Mouse (Mus musculus): ENCODE measurements around the gene Mxd3. TPM values are rescaled to one million over a fixed set of nuclear protein-coding genes. Genes with fewer than 3 reads are reported as not detected.

Mxd3 gene
- polyA plus RNA-seq, 1 experiment from 2014 or later, result 7.6 TPM

DNA sequence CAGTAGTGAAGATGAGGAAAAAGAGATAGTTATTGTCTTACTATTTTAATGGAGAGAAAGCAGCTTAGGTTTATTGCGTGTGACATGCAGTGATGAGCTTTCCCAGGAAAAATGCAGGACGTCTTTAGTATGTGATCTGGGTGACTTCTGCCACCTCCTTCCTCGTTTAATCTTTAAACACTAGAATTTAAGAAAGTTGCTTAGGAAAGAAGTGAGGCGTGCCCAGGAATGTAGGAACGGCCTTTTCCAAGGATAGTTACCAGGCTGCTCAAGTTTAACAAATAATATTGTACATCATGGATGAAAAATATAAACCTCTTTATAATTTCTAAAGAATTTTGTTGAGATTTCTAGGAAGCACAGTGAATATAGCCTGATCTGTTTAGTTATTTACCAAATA lies 28.7 kb downstream of the Mxd3 start:
- peaks cover 51% of the 10 kb centered on the region for H3K36me3 ChIP-seq (replicated peaks)
- ATAC-seq (replicated peaks), result no peak

DNA sequence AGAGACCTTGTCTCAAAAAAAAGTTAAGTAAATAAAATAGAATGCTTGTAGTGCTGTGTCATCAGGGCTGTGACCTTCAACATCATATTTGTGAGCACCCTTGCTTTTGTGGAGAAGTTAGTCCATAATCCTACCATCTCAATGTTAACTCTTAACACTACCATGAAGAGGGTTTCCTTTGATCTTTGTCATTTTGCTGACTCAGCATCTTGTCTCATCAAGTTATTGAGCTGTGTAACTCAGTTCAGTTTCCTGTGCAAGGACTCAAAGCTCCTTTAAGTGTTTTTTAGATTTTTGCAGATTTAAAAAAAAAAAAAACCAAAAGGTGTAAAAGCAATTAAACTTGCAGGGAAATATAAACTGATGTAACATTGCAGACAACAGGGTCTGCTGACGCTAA lies 32.9 kb downstream of the Mxd3 start:
- 89% methylated on average over 1 of the region's 1 CpGs for WGBS
- H3K9me3 ChIP-seq, result no peaks in the 10 kb centered on the region
- ATAC-seq (replicated peaks), result no peak
- H3K27ac ChIP-seq, result no peak overlapping the region
- H3K27me3 ChIP-seq (replicated peaks), result no peaks in the 10 kb centered on the region
- H3K36me3 ChIP-seq (replicated peaks), result peaks cover 47% of the 10 kb centered on the region
- no peak overlapping the region for H3K4me2 ChIP-seq
- no peak overlapping the region for H3K9ac ChIP-seq
- H3K4me1 ChIP-seq, result no peaks in the 10 kb centered on the region
- H3K4me3 ChIP-seq, result no peak overlapping the region

More for the DNA sequence above, 28.7 kb downstream of the Mxd3 start:
- H3K4me2 ChIP-seq, result no peak overlapping the region
- H3K27me3 ChIP-seq (replicated peaks), result no peaks in the 10 kb centered on the region
- no peak overlapping the region for H3K9ac ChIP-seq
- no peak overlapping the region for H3K4me3 ChIP-seq
- no peaks in the 10 kb centered on the region for H3K9me3 ChIP-seq
- no peak overlapping the region for H3K27ac ChIP-seq
- H3K4me1 ChIP-seq, result no peaks in the 10 kb centered on the region
- 89% methylated on average over 5 of the region's 5 CpGs for WGBS

DNA sequence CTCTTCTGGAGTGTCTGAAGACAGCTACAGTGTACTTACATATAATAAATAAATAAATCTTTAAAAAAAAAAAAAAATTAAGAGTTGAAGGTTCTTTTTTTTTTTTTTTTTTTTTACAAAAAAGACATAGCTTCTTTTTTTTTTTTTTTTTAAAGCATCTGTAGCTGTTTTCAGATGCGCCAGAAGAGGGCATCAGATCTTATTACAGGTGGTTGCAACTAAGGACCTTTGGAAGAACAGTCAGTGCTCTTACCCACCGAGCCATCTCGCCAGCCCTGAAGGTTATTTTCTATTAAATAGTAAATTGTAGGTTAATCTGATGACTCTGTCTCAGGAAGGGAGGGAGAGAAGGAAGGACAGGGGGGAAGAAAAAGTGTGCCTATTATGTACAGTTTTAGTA lies 40.8 kb downstream of the Mxd3 start:
- H3K4me3 ChIP-seq, result no peak overlapping the region
- H3K27ac ChIP-seq, result no peak overlapping the region
- H3K4me2 ChIP-seq, result no peak overlapping the region
- 90% methylated on average over 3 of the region's 3 CpGs for WGBS
- no peak for ATAC-seq (replicated peaks)
- H3K36me3 ChIP-seq (replicated peaks), result peaks cover 35% of the 10 kb centered on the region
- H3K27me3 ChIP-seq (replicated peaks), result no peaks in the 10 kb centered on the region
- no peaks in the 10 kb centered on the region for H3K4me1 ChIP-seq
- H3K9ac ChIP-seq, result no peak overlapping the region
- H3K9me3 ChIP-seq, result no peaks in the 10 kb centered on the region

DNA sequence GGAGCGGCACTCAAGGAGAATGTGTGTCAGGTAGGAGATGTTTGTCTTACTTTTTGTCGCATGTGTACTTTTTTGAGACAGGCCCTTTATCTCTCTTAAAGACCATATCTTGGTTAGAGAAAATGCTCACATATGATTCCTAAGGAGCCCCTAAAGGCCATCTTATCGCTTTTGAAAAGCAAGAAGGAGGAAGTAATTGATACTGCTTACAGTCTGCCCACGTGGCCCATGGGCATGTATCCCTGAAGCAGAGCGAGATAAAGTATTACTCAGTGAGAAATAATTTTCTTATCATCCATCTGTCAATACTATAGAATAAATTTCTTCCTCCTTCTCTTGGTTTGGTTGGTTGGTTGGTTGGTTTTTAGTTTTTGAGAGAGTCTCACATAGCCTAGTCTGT lies 52.0 kb downstream of the Mxd3 start:
- no peaks in the 10 kb centered on the region for H3K4me1 ChIP-seq
- no peak overlapping the region for H3K27ac ChIP-seq
- no peaks in the 10 kb centered on the region for H3K9me3 ChIP-seq
- no peak overlapping the region for H3K4me2 ChIP-seq
- no peak for ATAC-seq (replicated peaks)
- WGBS, result 88% methylated on average over 5 of the region's 5 CpGs
- no peak overlapping the region for H3K4me3 ChIP-seq
- H3K36me3 ChIP-seq (replicated peaks), result peaks cover 31% of the 10 kb centered on the region; the same call in 1 of the 2 replicates
- no peak overlapping the region for H3K9ac ChIP-seq
- no peaks in the 10 kb centered on the region for H3K27me3 ChIP-seq (replicated peaks)

DNA sequence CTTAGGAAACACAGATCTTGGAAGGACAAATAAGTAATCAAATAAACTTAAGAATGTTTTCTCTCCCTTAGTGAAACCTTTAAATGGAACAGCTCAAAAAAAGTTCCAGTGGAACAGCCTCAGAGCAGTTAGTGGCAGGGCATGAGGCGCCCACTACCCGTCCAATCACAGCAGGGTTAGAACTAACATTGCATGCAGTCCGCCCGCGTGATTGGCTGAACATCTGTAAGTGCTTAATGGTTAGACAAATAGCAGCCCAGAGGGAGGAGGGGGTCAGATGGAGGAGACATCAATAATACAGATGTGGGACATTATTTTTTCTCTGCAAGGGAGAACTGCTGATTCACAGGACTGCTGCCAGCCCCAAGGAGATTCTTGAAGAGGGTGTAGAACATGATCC lies 52.4 kb downstream of the Mxd3 start:
- Histone ChIP-seq H3K4me2 (no peak overlapping the region), H3K36me3 (replicated peaks) (peaks cover 31% of the 10 kb centered on the region; the same call in 1 of the 2 replicates), H3K27ac (no peak overlapping the region), H3K9ac (no peak overlapping the region), H3K27me3 (replicated peaks) (no peaks in the 10 kb centered on the region), H3K4me1 (no peaks in the 10 kb centered on the region), H3K4me3 (no peak overlapping the region), H3K9me3 (no peaks in the 10 kb centered on the region)
- no peak for ATAC-seq (replicated peaks)
- WGBS, result 89% methylated on average over 5 of the region's 5 CpGs

Other genes starting within 250 kb of the Mxd3 start
- gene Uimc1, start 229.5 kb downstream of the Mxd3 start, polyA plus RNA-seq (2015; fragmentation: Nextera tagmentation; extraction: Ambion mirVana), result 17.7 and 21.5 TPM in 2 replicates
- gene Zfp346, start 224.5 kb downstream of the Mxd3 start, polyA plus RNA-seq (2015; fragmentation: Nextera tagmentation; extraction: Ambion mirVana), result 28.9 and 32.6 TPM in 2 replicates
- not detected in 2 replicates for gene Gm17617, start 196.3 kb downstream of the Mxd3 start, polyA plus RNA-seq (2015; fragmentation: Nextera tagmentation; extraction: Ambion mirVana)
- 0.37 and 0.50 TPM in 2 replicates for gene Fgfr4, start 177.2 kb downstream of the Mxd3 start, polyA plus RNA-seq (2015; fragmentation: Nextera tagmentation; extraction: Ambion mirVana)
- 59.1 and 64.3 TPM in 2 replicates for gene Nsd1, start 120.0 kb downstream of the Mxd3 start, polyA plus RNA-seq (2015; fragmentation: Nextera tagmentation; extraction: Ambion mirVana)
- gene Prelid1, start 9.3 kb downstream of the Mxd3 start, polyA plus RNA-seq (2015; fragmentation: Nextera tagmentation; extraction: Ambion mirVana), result 331 and 355 TPM in 2 replicates
- 104 and 105 TPM in 2 replicates for gene Rab24, start 7.9 kb downstream of the Mxd3 start, polyA plus RNA-seq (2015; fragmentation: Nextera tagmentation; extraction: Ambion mirVana)
- gene Lman2, start 33.0 kb upstream of the Mxd3 start, polyA plus RNA-seq (2015; fragmentation: Nextera tagmentation; extraction: Ambion mirVana), result 57.1 and 57.5 TPM in 2 replicates
- gene Rgs14, start 39.9 kb upstream of the Mxd3 start, polyA plus RNA-seq (2015; fragmentation: Nextera tagmentation; extraction: Ambion mirVana), result 0.34 and 0.52 TPM in 2 replicates
- gene Slc34a1, start 68.4 kb upstream of the Mxd3 start, polyA plus RNA-seq (2015; fragmentation: Nextera tagmentation; extraction: Ambion mirVana), result 0.05 TPM in 1 of 2 replicates, not detected in the other
- gene Pfn3, start 85.4 kb upstream of the Mxd3 start, polyA plus RNA-seq (2015; fragmentation: Nextera tagmentation; extraction: Ambion mirVana), result 0.43 and 0.45 TPM in 2 replicates
- gene F12, start 97.0 kb upstream of the Mxd3 start, polyA plus RNA-seq (2015; fragmentation: Nextera tagmentation; extraction: Ambion mirVana), result 0.09 and 0.14 TPM in 2 replicates
- 40.8 and 41.4 TPM in 2 replicates for gene Grk6, start 115.2 kb upstream of the Mxd3 start, polyA plus RNA-seq (2015; fragmentation: Nextera tagmentation; extraction: Ambion mirVana)
- 5.5 and 5.7 TPM in 2 replicates for gene Prr7, start 134.4 kb upstream of the Mxd3 start, polyA plus RNA-seq (2015; fragmentation: Nextera tagmentation; extraction: Ambion mirVana)
- gene Dbn1, start 158.3 kb upstream of the Mxd3 start, polyA plus RNA-seq (2015; fragmentation: Nextera tagmentation; extraction: Ambion mirVana), result 622 and 645 TPM in 2 replicates
- 167 and 171 TPM in 2 replicates for gene Pdlim7, start 183.9 kb upstream of the Mxd3 start, polyA plus RNA-seq (2015; fragmentation: Nextera tagmentation; extraction: Ambion mirVana)
- 5.6 and 6.4 TPM in 2 replicates for gene Dok3, start 199.5 kb upstream of the Mxd3 start, polyA plus RNA-seq (2015; fragmentation: Nextera tagmentation; extraction: Ambion mirVana)
- gene Ddx41, start 206.8 kb upstream of the Mxd3 start, polyA plus RNA-seq (2015; fragmentation: Nextera tagmentation; extraction: Ambion mirVana), result 61.2 and 63.6 TPM in 2 replicates
- gene Fam193b, start 241.3 kb upstream of the Mxd3 start, polyA plus RNA-seq (2015; fragmentation: Nextera tagmentation; extraction: Ambion mirVana), result 62.9 and 65.2 TPM in 2 replicates
- gene Tmed9, start 243.9 kb upstream of the Mxd3 start, polyA plus RNA-seq (2015; fragmentation: Nextera tagmentation; extraction: Ambion mirVana), result 93.5 and 93.8 TPM in 2 replicates